Mouse (Mus musculus): ENCODE data around the gene Lrmp.

- TF ChIP-seq CTCF (IDR thresholded peaks at IDR 0.05; ENCODE audit: borderline replicate concordance, insufficient read depth, low read depth, low read length) = no peak
- TF ChIP-seq POLR2A (IDR thresholded peaks at IDR 0.05; ENCODE audit: borderline replicate concordance, insufficient read depth, low read length) = no peak
Measured at GRCm38 (mm10) chr6:145210056-145210680, 94.7 kb downstream of the Lrmp start.
